Comparison of ENCODE assay signal across 8 mouse cellular contexts in genomic region chr1:166429053-166429452, GRCm38 (mm10). TPM values are rescaled to one million over a fixed set of nuclear protein-coding genes. Genes with fewer than 3 reads are reported as not detected.
DNase-seq lines count a peak whose midpoint lies in the region; ATAC-seq and TF ChIP-seq lines count a peak whose summit lies in the region.

No protein-coding gene starts in this region.

- no peak for ATAC-seq in lung, postnatal 0 days
- peak; percentile 74 for ATAC-seq in hindbrain, postnatal 0 days
- ATAC-seq in monocyte, adult 5-6 weeks (replicated peaks; ENCODE audit: insufficient number of reproducible peaks, low FRiP score, low TSS enrichment, poor library complexity, severe bottlenecking): peak; percentile 62; the same call in 1 of the 2 replicates
- no peak for ATAC-seq in kidney, embryonic 16.5 days (ENCODE audit: low FRiP score, low TSS enrichment)

- no peak overlapping the region for H3K4me3 ChIP-seq in lung, postnatal 0 days (ENCODE audit: low read depth, low read length)
- H3K4me3 ChIP-seq in hindbrain, postnatal 0 days (ENCODE audit: low read length): no peak overlapping the region
- no peak overlapping the region for H3K4me3 ChIP-seq in kidney, embryonic 16.5 days (ENCODE audit: low read length)

- no peak overlapping the region for H3K9ac ChIP-seq in lung, postnatal 0 days (replicated peaks; ENCODE audit: low read depth)
- no peak overlapping the region for H3K9ac ChIP-seq in hindbrain, postnatal 0 days (replicated peaks; ENCODE audit: low read length)
- no peak overlapping the region for H3K9ac ChIP-seq in kidney, embryonic 16.5 days (replicated peaks; ENCODE audit: low read length)

- peak; percentile 51 for DNase-seq in cerebellum, adult 9-10 months
- no peak for DNase-seq in cerebellum, adult 8-10 months
- peak; percentile 11 for DNase-seq in lung, postnatal 0 days (ENCODE audit: low spot score)
- no peak for DNase-seq in lung, adult 18-20 months
- DNase-seq in hindbrain, postnatal 0 days (ENCODE audit: low spot score): peak; percentile 77
- no peak for DNase-seq in thymus, postnatal 0 days (ENCODE audit: low spot score)

- H3K27ac ChIP-seq in lung, postnatal 0 days (ENCODE audit: low read length): no peak overlapping the region
- H3K27ac ChIP-seq in hindbrain, postnatal 0 days: no peak overlapping the region
- no peak overlapping the region for H3K27ac ChIP-seq in kidney, embryonic 16.5 days (ENCODE audit: low read length)

- no peaks in the 10 kb centered on the region for H3K9me3 ChIP-seq in lung, postnatal 0 days (ENCODE audit: low read length)
- H3K9me3 ChIP-seq in hindbrain, postnatal 0 days (ENCODE audit: low read length): no peaks in the 10 kb centered on the region
- no peaks in the 10 kb centered on the region for H3K9me3 ChIP-seq in kidney, embryonic 16.5 days (ENCODE audit: low read length)

- H3K4me1 ChIP-seq in lung, postnatal 0 days (ENCODE audit: insufficient read depth, low read depth, low read length): no peaks in the 10 kb centered on the region
- no peaks in the 10 kb centered on the region for H3K4me1 ChIP-seq in hindbrain, postnatal 0 days (ENCODE audit: insufficient read depth, low read length)
- no peaks in the 10 kb centered on the region for H3K4me1 ChIP-seq in kidney, embryonic 16.5 days (ENCODE audit: insufficient read depth, low read length)

- 46% methylated on average over 3 of the region's 3 CpGs for WGBS in lung, postnatal 0 days
- WGBS in hindbrain, postnatal 0 days: 65% methylated on average over 3 of the region's 3 CpGs
- WGBS in kidney, embryonic 16.5 days: 52% methylated on average over 3 of the region's 3 CpGs

- no peaks in the 10 kb centered on the region for H3K27me3 ChIP-seq in lung, postnatal 0 days (replicated peaks; ENCODE audit: insufficient read depth, low read length)
- no peaks in the 10 kb centered on the region for H3K27me3 ChIP-seq in hindbrain, postnatal 0 days (ENCODE audit: insufficient read depth, low read length)
- H3K27me3 ChIP-seq in kidney, embryonic 16.5 days (ENCODE audit: insufficient read depth, low read length): no peaks in the 10 kb centered on the region

- H3K36me3 ChIP-seq in lung, postnatal 0 days (ENCODE audit: insufficient read depth, low read length): no peaks in the 10 kb centered on the region
- H3K36me3 ChIP-seq in hindbrain, postnatal 0 days (ENCODE audit: insufficient read depth, low read length): no peaks in the 10 kb centered on the region
- no peaks in the 10 kb centered on the region for H3K36me3 ChIP-seq in kidney, embryonic 16.5 days (ENCODE audit: insufficient read depth, low read length)

- no peak for TF ChIP-seq EP300 in lung, postnatal 0 days (IDR thresholded peaks at IDR 0.05)

- peak; percentile 49 for TF ChIP-seq CTCF in lung, postnatal 0 days (IDR thresholded peaks at IDR 0.05)
- TF ChIP-seq CTCF in hindbrain, postnatal 0 days (IDR thresholded peaks at IDR 0.05; ENCODE audit: low read depth): peak; percentile 72

- H3K4me2 ChIP-seq in lung, postnatal 0 days (replicated peaks; ENCODE audit: low read depth, low read length): no peak overlapping the region
- H3K4me2 ChIP-seq in hindbrain, postnatal 0 days (ENCODE audit: low read depth, low read length): no peak overlapping the region
- H3K4me2 ChIP-seq in kidney, embryonic 16.5 days (replicated peaks; ENCODE audit: low read depth, low read length): no peak overlapping the region

RNA-seq across cellular contexts. Expression of gene Pogk, which starts 19.4 kb away (rescaled TPM):
- polyA plus RNA-seq in lung, postnatal 0 days (2015; fragmentation: Nextera tagmentation; extraction: Ambion mirVana): 3.5 and 4.0 TPM in 2 replicates
- 71.0 and 83.0 TPM in 2 replicates for total RNA-seq in hindbrain, postnatal 0 days (2014; rRNA removed)
- polyA plus RNA-seq in hindbrain, postnatal 0 days (2015; fragmentation: Nextera tagmentation; extraction: Ambion mirVana): 18.9 and 19.3 TPM in 2 replicates
- total RNA-seq in monocyte, adult 5-6 weeks (2017): 18.9 to 52.6 TPM (median 22.9 TPM) in 3 replicates
- 14.9 and 16.7 TPM in 2 replicates for polyA plus RNA-seq in kidney, embryonic 16.5 days (2015; fragmentation: Nextera tagmentation; extraction: Ambion mirVana)
- polyA plus RNA-seq in thymus, postnatal 0 days (2015; fragmentation: Nextera tagmentation; extraction: Ambion mirVana): 3.1 and 3.4 TPM in 2 replicates

RNA-seq across cellular contexts. Expression of gene Tada1, which starts 50.2 kb away (rescaled TPM):
- 26.5 and 28.1 TPM in 2 replicates for polyA plus RNA-seq in lung, postnatal 0 days (2015; fragmentation: Nextera tagmentation; extraction: Ambion mirVana)
- total RNA-seq in hindbrain, postnatal 0 days (2014; rRNA removed): 38.6 and 51.5 TPM in 2 replicates
- 52.7 and 55.7 TPM in 2 replicates for polyA plus RNA-seq in hindbrain, postnatal 0 days (2015; fragmentation: Nextera tagmentation; extraction: Ambion mirVana)
- 29.7 to 47.0 TPM (median 31.9 TPM) in 3 replicates for total RNA-seq in monocyte, adult 5-6 weeks (2017)
- polyA plus RNA-seq in kidney, embryonic 16.5 days (2015; fragmentation: Nextera tagmentation; extraction: Ambion mirVana): 66.3 TPM in 2 replicates
- 53.7 and 54.1 TPM in 2 replicates for polyA plus RNA-seq in thymus, postnatal 0 days (2015; fragmentation: Nextera tagmentation; extraction: Ambion mirVana)

Comparison
In these comparisons a context has a peak if more than half of its experiments do, and no peak if none do; other contexts are left out.
1. DNase-seq: peak in cerebellum, adult 9-10 months (single experiment), lung, postnatal 0 days (single experiment) and hindbrain, postnatal 0 days (single experiment); none in cerebellum, adult 8-10 months (single experiment), lung, adult 18-20 months (0 of 2) and thymus, postnatal 0 days (single experiment).
2. ATAC-seq: peak in hindbrain, postnatal 0 days (single experiment) and monocyte, adult 5-6 weeks (single experiment); none in lung, postnatal 0 days (single experiment) and kidney, embryonic 16.5 days (single experiment).